Mouse (Mus musculus) midbrain, embryonic 11.5 days (tissue): Measurements from ENCODE around the gene Cpne8. TPM values are rescaled to one million over a fixed set of nuclear protein-coding genes. Genes with fewer than 3 reads are reported as not detected.

Experiments
- ATAC-seq: fragments of 200-750 bp; cut with Nextera tagmentation; 2 replicates; pipeline ENCODE4 v1.8.0; 2017; ENCODE audit warnings: moderate TSS enrichment, moderate library complexity; ENCODE audit not compliant: low FRiP score
- DNase-seq: peaks from one replicate; pipeline ENCODE4 v3.0.0; 2015; ENCODE audit warnings: low spot score; ENCODE audit errors: missing footprints
- H3K27ac ChIP-seq: fragments of 300-500 bp; sonication (generic); 2 replicates; pipeline ENCODE4 v1.5.1; 2014; ENCODE audit warnings: low read depth, low read length
- H3K27me3 ChIP-seq: fragments of 300-500 bp; sonication (generic); 2 replicates; pipeline ENCODE4 v1.6.1; 2014; ENCODE audit warnings: mild to moderate bottlenecking, low read length, moderate library complexity, mixed read lengths; ENCODE audit not compliant: control insufficient read depth, insufficient read depth
- H3K36me3 ChIP-seq: fragments of 300-500 bp; sonication (generic); 2 replicates; pipeline ENCODE4 v1.6.1; 2014; ENCODE audit warnings: mild to moderate bottlenecking, low read length, moderate library complexity, mixed read lengths; ENCODE audit not compliant: control insufficient read depth, insufficient read depth
- H3K4me1 ChIP-seq: fragments of 300-500 bp; sonication (generic); 2 replicates; pipeline ENCODE4 v1.6.1; 2014; ENCODE audit warnings: low read length; ENCODE audit not compliant: control insufficient read depth, insufficient read depth
- H3K4me2 ChIP-seq: fragments of 300-500 bp; sonication (generic); 2 replicates; pipeline ENCODE4 v1.6.1; 2014; ENCODE audit warnings: mild to moderate bottlenecking, moderate library complexity
- H3K4me3 ChIP-seq: fragments of 300-500 bp; sonication (generic); 2 replicates; pipeline ENCODE4 v1.5.1; 2014; ENCODE audit warnings: low read depth, low read length
- H3K9ac ChIP-seq: fragments of 300-500 bp; sonication (generic); 2 replicates; pipeline ENCODE4 v1.6.1; 2014; ENCODE audit warnings: low read length
- H3K9me3 ChIP-seq: fragments of 300-500 bp; sonication (generic); 2 replicates; pipeline ENCODE4 v1.6.1; 2016; ENCODE audit warnings: low read length; ENCODE audit not compliant: control insufficient read depth
- WGBS: fragments of 180-500 bp; shearing (Covaris S2); extraction: QIAGEN DNeasy Blood & Tissue Kit; methylation state at CpG from one replicate; pipeline ENCODE4 v1.1.7; 2014; 5-methylcytosine and 5-hydroxymethylcytosine counted together
- polyA plus RNA-seq: library from polyadenylated mRNA; unstranded; fragments of >200 nt; fragmentation: Nextera tagmentation; extraction: Ambion mirVana; gene quantifications from 2 replicates; pipeline ENCODE4 v1.2.1, GENCODE M21; 2014

Gene Cpne8
- 7.1 and 7.8 TPM in 2 replicates for polyA plus RNA-seq

DNA sequence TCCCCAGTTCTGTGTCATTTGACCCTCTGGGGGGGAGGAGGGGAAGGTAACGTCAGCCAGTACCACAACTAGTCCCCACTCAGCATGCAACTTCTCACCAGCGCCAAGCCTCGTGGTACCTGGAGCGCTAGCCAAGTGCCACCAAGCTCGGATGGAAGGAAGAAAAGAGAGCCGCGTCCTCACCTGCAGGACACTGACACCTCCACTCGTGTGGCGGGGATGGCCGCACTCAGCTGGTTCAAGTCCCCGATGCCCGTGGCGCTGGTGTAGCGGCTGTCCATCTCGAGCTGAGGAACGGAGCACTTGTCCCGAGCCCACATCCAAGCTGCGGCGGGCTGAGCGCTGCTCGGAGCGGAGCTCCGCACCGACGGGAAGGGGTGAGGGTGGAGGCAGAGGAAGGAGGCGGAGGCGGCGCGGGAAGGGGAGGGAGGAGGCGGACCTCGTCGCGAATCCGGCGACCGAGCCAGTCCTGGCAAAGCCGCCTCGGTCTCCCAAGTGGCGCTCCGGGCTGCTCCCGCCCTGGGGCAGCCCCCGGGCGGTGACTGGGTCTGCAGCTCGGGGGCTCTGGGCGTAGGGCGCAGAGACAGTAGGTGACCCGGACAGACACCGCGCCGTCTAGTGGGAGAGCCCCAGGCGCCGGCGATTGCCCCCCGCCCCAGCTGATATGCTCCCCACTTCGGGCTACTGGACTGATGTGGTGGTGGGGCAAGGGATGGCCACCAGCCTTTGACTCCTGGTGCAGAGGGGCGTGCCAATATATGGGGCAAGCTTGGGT is at the start of gene Cpne8:
Cpne8 (minus strand) TSS at position 448 of the 775 bp plus-strand sequence.
- WGBS: under 1% methylated on average over 40 of the region's 56 CpGs
- H3K4me2 ChIP-seq: peak within 1 kb of the TSS; percentile 97
- peak within 1 kb of the TSS; percentile 61 for H3K9ac ChIP-seq
- peaks cover 7% of the 10 kb centered on the region for H3K4me1 ChIP-seq
- H3K27me3 ChIP-seq: peaks cover 6% of the 10 kb centered on the region; the same call in 1 of the 2 replicates
- H3K36me3 ChIP-seq: no peaks in the 10 kb centered on the region
- DNase-seq (peak; percentile 93), ATAC-seq (peak; percentile 85)
- H3K9me3 ChIP-seq: no peaks in the 10 kb centered on the region
- no peak within 1 kb of the TSS for H3K27ac ChIP-seq
- peak within 1 kb of the TSS; percentile 56 for H3K4me3 ChIP-seq

GRCm38 (mm10) chr15:90717717-90718116 is 38.5 kb upstream of the Cpne8 start:
- 83% methylated on average over 4 of the region's 4 CpGs for WGBS
- no peaks in the 10 kb centered on the region for H3K9me3 ChIP-seq
- DNase-seq (no peak), ATAC-seq (no peak)
- H3K27ac ChIP-seq: no peak overlapping the region
- H3K27me3 ChIP-seq: no peaks in the 10 kb centered on the region
- no peak overlapping the region for H3K4me2 ChIP-seq
- no peak overlapping the region for H3K9ac ChIP-seq
- no peaks in the 10 kb centered on the region for H3K4me1 ChIP-seq
- no peak overlapping the region for H3K4me3 ChIP-seq
- H3K36me3 ChIP-seq: no peaks in the 10 kb centered on the region

DNA sequence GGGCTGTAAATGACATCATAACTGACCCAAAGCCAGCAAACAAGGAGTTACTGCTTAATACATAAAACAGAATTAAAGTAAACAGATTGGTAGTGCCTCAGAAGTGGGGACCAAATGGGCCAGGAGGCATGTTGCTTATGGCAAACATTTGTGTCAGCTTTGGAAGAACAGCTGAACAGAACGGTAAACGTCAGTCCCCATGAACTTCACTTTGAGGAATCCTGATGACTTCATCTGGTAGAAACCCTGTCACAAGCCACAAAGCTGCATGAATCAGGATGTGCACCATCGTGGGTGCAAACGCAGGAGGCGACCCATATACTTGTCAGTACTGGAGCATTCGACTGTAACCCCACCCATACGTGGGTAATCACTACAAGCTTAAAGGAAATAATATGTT is 30.1 kb upstream of the Cpne8 start:
- ATAC-seq (no peak), DNase-seq (no peak)
- Histone ChIP-seq H3K4me3 (no peak overlapping the region), H3K27ac (no peak overlapping the region), H3K27me3 (no peaks in the 10 kb centered on the region), H3K9me3 (no peaks in the 10 kb centered on the region), H3K4me2 (no peak overlapping the region), H3K9ac (no peak overlapping the region), H3K4me1 (no peaks in the 10 kb centered on the region), H3K36me3 (no peaks in the 10 kb centered on the region)
- 93% methylated on average over 7 of the region's 7 CpGs for WGBS

GRCm38 (mm10) chr15:90704314-90704713 is 25.1 kb upstream of the Cpne8 start:
- H3K27me3 ChIP-seq: no peaks in the 10 kb centered on the region
- WGBS: 80% methylated on average over 5 of the region's 5 CpGs
- H3K9ac ChIP-seq: no peak overlapping the region
- H3K4me2 ChIP-seq: no peak overlapping the region
- H3K4me3 ChIP-seq: no peak overlapping the region
- ATAC-seq (no peak), DNase-seq (no peak)
- no peaks in the 10 kb centered on the region for H3K9me3 ChIP-seq
- H3K27ac ChIP-seq: no peak overlapping the region
- no peaks in the 10 kb centered on the region for H3K36me3 ChIP-seq
- H3K4me1 ChIP-seq: no peaks in the 10 kb centered on the region

GRCm38 (mm10) chr15:90703502-90704232 is 24.4 kb upstream of the Cpne8 start:
- H3K36me3 ChIP-seq: no peaks in the 10 kb centered on the region
- H3K9me3 ChIP-seq: no peaks in the 10 kb centered on the region
- no peaks in the 10 kb centered on the region for H3K4me1 ChIP-seq
- WGBS: 80% methylated on average over 11 of the region's 11 CpGs
- no peak overlapping the region for H3K9ac ChIP-seq
- H3K27me3 ChIP-seq: no peaks in the 10 kb centered on the region
- ATAC-seq (no peak), DNase-seq (no peak)
- H3K27ac ChIP-seq: no peak overlapping the region
- no peak overlapping the region for H3K4me3 ChIP-seq
- H3K4me2 ChIP-seq: no peak overlapping the region

- Histone ChIP-seq H3K9ac (no peak overlapping the region), H3K27ac (no peak overlapping the region), H3K4me1 (no peaks in the 10 kb centered on the region), H3K36me3 (no peaks in the 10 kb centered on the region), H3K9me3 (no peaks in the 10 kb centered on the region; the same call in 1 of the 2 replicates), H3K4me3 (no peak overlapping the region), H3K4me2 (no peak overlapping the region), H3K27me3 (no peaks in the 10 kb centered on the region)
- 95% methylated on average over 6 of the region's 6 CpGs for WGBS
- DNase-seq: peak; percentile 64
- ATAC-seq: no peak
Measured at GRCm38 (mm10) chr15:90686770-90687169, 7.5 kb upstream of the Cpne8 start.

GRCm38 (mm10) chr15:90679760-90680579 is 738 bp upstream of the Cpne8 start:
- ATAC-seq (peak; percentile 91), DNase-seq (peak; percentile 98)
- Histone ChIP-seq H3K4me3 (peak overlapping the region; percentile 56), H3K36me3 (no peaks in the 10 kb centered on the region), H3K4me2 (peak overlapping the region; percentile 97), H3K27ac (no peak overlapping the region), H3K27me3 (peaks cover 6% of the 10 kb centered on the region; the same call in 1 of the 2 replicates), H3K4me1 (peaks cover 7% of the 10 kb centered on the region), H3K9ac (peak overlapping the region; percentile 61), H3K9me3 (no peaks in the 10 kb centered on the region)
- WGBS: 3% methylated on average over 36 of the region's 36 CpGs

DNA sequence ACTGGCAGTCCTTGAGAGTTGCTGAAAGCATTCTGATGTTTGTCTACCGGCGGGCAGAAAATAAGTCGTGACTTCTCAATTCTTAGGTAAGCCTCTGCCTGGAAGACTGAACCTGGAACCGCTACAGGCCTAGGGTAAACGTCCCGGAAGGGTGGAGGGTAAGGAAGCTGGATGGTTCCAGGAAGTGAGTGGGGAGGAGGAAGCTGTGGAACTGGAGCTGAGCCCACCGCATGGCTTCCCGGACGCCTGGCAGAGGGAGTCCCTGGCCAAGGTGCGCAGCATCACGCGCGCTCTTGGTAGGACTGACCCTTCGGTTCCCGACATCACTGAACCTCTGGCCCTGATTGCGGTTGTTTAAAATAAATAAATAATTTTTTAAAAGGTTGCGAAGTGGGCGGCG is 744 bp downstream of the Cpne8 start:
- Histone ChIP-seq H3K9ac (no peak overlapping the region), H3K4me2 (peak overlapping the region; percentile 97), H3K27me3 (peaks cover 6% of the 10 kb centered on the region; the same call in 1 of the 2 replicates), H3K9me3 (no peaks in the 10 kb centered on the region), H3K4me3 (peak overlapping the region; percentile 56), H3K36me3 (no peaks in the 10 kb centered on the region), H3K27ac (no peak overlapping the region), H3K4me1 (peaks cover 7% of the 10 kb centered on the region)
- 5% methylated on average over 19 of the region's 19 CpGs for WGBS
- DNase-seq (peak; percentile 89), ATAC-seq (no peak)
